Mouse (Mus musculus) limb, embryonic 12.5 days (tissue): ENCODE measurements around the gene Smim24. TPM values are rescaled to one million over a fixed set of nuclear protein-coding genes. Genes with fewer than 3 reads are reported as not detected.

Experiments used
- ATAC-seq: fragments of 200-750 bp; cut with Nextera tagmentation; 2 replicates; pipeline ENCODE4 v1.8.0; 2017; ENCODE audit warnings: low read depth, moderate TSS enrichment; ENCODE audit not compliant: insufficient number of reproducible peaks, insufficient read depth, low FRiP score, low TSS enrichment
- H3K27ac ChIP-seq: fragments of 300-500 bp; sonication (generic); 2 replicates; pipeline ENCODE4 v1.5.1; 2016; ENCODE audit warnings: mild to moderate bottlenecking, moderate library complexity
- H3K27me3 ChIP-seq: fragments of 300-500 bp; sonication (generic); 2 replicates; pipeline ENCODE4 v1.6.1; 2016; ENCODE audit warnings: mild to moderate bottlenecking, moderate library complexity
- H3K36me3 ChIP-seq: fragments of 300-500 bp; sonication (generic); 2 replicates; pipeline ENCODE4 v1.6.1; 2016; ENCODE audit warnings: mild to moderate bottlenecking, moderate library complexity
- H3K4me1 ChIP-seq: fragments of 300-500 bp; sonication (generic); replicated peaks from 2 replicates; pipeline ENCODE4 v1.6.1; 2016
- H3K4me2 ChIP-seq: fragments of 300-500 bp; sonication (generic); 2 replicates; pipeline ENCODE4 v1.6.1; 2016; ENCODE audit warnings: mild to moderate bottlenecking, moderate library complexity
- H3K4me3 ChIP-seq: fragments of 300-500 bp; sonication (generic); replicated peaks from 2 replicates; pipeline ENCODE4 v1.5.1; 2016; ENCODE audit warnings: mild to moderate bottlenecking
- H3K9ac ChIP-seq: fragments of 300-500 bp; sonication (generic); replicated peaks from 2 replicates; pipeline ENCODE4 v1.6.1; 2016; ENCODE audit warnings: mild to moderate bottlenecking, moderate library complexity
- H3K9me3 ChIP-seq: fragments of 300-500 bp; sonication (generic); 2 replicates; pipeline ENCODE4 v1.6.1; 2016; ENCODE audit warnings: mild to moderate bottlenecking, moderate library complexity
- WGBS: fragments of 180-500 bp; shearing (Covaris S2); methylation state at CpG from one replicate; pipeline ENCODE4 v1.1.7; 2016; 5-methylcytosine and 5-hydroxymethylcytosine counted together
- polyA plus RNA-seq: library from polyadenylated mRNA; unstranded; fragments of >200 nt; fragmentation: Nextera tagmentation; extraction: Ambion mirVana; gene quantifications from 2 replicates; pipeline ENCODE4 v1.2.1, GENCODE M21; 2016

Smim24 gene
- polyA plus RNA-seq, 1 experiment from 2014 or later = 2.9 TPM

DNA sequence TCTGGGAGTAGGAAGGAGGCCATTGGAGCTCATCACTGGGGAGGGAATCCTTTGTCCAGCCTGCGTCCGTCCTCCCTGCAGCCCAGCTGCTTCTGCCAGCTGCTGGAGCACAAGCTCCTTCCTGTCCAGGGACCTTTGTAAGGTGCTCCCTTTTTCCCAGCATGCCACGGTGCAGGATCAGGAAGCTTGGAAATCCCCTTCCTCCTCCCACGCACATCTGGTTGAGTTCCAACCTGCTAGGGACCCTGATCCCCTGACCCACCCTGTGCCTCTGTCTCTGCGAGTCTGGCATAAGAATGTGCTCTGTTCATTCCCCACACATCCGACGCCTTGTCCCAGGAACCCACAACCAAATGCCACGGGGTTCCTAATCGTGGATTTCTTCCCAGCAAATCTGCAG lies 18.1 kb downstream of the Smim24 start:
- Histone ChIP-seq H3K9me3 (no peaks in the 10 kb centered on the region), H3K27ac (peak overlapping the region; percentile 80), H3K4me3 (no peak overlapping the region), H3K4me1 (peaks cover 98% of the 10 kb centered on the region), H3K27me3 (peaks cover 28% of the 10 kb centered on the region), H3K36me3 (peaks cover 29% of the 10 kb centered on the region), H3K4me2 (no peak overlapping the region), H3K9ac (no peak overlapping the region)
- WGBS = 73% methylated on average over 9 of the region's 9 CpGs
- no peak for ATAC-seq

DNA sequence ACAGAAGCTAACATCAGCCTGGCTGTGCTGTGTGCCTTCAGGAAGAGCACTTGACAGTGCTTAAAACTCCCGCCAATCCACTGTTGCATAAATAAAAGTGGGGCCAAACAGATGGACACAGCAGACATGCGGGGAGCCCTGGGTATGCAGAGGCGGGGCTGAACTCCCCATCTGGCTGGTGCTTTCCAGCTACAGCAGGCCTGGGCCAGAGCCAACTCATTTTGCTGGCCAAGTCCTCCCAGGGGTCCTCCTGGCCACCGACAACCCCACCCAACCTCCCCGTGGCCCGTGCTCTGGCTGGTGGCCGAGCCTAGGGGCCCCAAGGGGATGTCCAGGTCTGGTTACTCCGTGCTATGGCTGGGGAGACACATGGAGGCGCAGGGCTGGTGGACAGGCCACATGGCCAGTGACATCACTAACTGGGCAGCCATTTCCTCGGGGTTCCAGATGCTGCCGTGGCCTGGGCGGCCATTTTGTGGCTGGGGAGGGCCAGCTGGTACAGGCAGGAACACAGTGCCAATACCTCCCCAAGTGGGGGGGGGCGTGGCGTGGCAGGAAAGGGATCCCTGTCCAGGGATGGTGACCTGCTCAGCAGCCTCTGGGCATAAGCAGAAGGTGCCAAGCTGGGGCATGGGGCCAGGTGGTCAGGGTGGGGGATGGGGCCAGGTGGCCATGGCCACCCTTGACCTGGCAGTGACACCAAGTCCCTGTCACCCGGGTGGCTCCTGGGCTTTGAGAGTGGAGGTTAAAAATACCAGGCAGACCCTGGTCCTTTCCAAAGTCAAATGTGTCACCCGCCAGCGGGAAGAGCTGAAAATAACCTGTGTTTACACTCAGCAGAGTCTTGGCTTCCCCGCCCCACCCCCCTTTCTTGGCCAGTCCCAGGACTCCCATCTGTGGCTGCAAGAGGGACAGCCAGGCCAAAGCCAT lies 18.9 kb downstream of the Smim24 start:
- H3K36me3 ChIP-seq = peaks cover 22% of the 10 kb centered on the region
- no peak for ATAC-seq
- WGBS = 72% methylated on average over 18 of the region's 18 CpGs
- no peak overlapping the region for H3K4me2 ChIP-seq
- peaks cover 98% of the 10 kb centered on the region for H3K4me1 ChIP-seq
- H3K27ac ChIP-seq = peak overlapping the region; percentile 80
- H3K9me3 ChIP-seq = no peaks in the 10 kb centered on the region
- H3K4me3 ChIP-seq = no peak overlapping the region
- peaks cover 20% of the 10 kb centered on the region; the same call in 1 of the 2 replicates for H3K27me3 ChIP-seq
- H3K9ac ChIP-seq = no peak overlapping the region; the same call in 1 of the 2 replicates

DNA sequence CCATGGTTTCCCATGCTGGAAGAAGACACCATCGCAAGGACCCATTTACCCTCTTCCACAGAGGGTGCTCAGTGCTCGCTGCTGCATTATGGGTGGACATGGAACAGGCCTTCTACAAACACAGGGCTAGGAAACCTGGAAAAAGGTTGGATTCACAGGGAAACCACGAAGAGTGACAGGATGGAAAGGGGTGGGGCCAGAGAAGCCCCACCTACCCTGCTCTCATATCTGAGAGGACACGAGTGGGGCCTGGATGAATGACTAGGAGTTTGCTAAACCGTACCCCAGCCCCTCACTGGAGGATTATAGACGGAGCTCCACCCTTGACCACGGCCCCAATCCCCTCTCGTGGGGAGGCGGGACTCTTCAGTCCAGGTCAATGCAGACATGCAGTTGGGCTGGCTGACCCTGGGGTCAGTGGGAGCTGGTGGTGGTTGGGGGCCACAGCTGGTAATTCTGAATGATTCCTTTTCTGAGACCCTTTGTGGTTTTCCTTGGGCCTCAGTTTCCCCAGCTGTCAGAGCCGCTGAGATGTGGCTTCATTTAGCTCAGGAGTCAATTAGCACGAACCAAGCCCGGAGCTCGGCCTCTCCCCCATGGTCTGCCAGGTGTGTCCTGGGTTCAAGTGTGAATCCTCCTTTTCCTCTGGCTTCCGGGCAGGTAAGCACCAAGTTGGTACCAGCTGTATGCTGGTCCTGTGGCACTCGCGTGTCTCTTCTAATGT lies 19.9 kb downstream of the Smim24 start:
- peaks cover 98% of the 10 kb centered on the region for H3K4me1 ChIP-seq
- H3K36me3 ChIP-seq = peaks cover 14% of the 10 kb centered on the region
- H3K9me3 ChIP-seq = no peaks in the 10 kb centered on the region
- no peak overlapping the region for H3K4me2 ChIP-seq
- H3K9ac ChIP-seq = no peak overlapping the region
- 78% methylated on average over 16 of the region's 16 CpGs for WGBS
- H3K4me3 ChIP-seq = no peak overlapping the region
- H3K27me3 ChIP-seq = peaks cover 10% of the 10 kb centered on the region; the same call in 1 of the 2 replicates
- ATAC-seq = no peak
- peak overlapping the region; percentile 86 for H3K27ac ChIP-seq

DNA sequence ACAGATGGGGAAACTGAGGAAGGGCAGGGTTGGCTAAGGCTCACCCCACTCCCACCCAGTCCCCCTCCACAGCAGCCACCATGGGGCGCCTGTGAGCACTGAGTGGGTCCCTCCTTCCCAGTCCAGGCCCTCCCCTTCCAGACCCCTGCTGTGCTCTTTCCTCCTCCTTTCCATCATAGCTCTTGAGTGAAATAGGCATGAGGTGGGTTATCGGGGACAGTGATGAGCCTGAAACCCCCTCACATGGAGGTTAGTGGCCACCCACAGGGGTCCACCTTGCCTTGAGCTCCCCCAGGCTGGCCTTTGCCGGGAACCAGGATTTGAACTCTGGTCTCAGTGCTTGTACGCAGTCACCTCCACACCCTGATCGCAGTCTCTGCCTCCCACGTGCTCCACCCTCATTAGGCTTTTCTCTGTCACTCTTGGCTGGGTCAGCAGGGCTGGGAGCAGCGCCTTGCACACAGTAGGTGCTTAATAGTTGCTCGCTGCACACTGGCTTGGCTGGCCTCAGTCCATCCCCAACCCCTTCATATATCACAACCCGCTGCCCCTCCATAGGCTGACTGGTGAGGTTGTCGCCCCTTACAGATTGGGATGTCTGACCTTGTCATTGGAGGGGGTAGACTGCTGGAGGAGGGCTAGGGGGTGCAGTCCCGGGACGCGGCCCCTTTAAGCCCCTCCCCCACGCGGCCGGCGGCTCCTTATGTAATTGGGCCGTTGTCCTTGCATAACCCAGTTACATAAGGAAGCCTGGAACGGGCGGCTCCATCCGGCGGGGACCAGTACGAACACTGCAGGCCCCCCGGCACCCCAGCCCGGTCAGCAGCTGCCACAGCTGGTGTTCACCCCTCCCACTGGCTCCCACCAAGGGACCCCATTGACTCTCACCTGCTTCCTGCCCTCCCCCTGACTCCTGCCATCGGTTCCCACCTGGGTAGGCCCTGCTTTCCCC lies 20.7 kb downstream of the Smim24 start:
- ATAC-seq = peak; percentile 7; the same call in 1 of the 2 replicates

DNA sequence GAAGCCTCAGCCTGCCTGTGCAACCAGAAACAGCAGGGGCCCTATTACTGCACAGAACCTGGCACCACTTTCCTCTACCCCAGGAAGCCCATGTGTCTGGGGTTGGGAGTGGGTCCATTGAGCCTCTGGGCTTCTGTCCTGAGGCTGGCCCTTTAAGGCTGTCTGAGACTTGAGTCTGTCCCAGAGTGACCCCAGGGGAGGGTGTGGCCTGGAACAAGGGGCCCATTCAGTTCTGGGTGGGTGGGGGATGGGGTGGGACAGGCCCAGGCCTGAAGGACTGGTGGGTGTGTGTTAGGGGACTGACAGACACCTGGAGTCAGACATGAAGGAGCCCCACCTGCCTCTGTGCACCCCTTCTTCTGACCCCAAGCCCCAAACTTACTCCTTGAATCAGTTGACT lies 21.8 kb downstream of the Smim24 start:
- Histone ChIP-seq H3K9me3 (no peaks in the 10 kb centered on the region), H3K4me1 (peaks cover 93% of the 10 kb centered on the region), H3K4me3 (no peak overlapping the region), H3K9ac (no peak overlapping the region), H3K27me3 (no peaks in the 10 kb centered on the region), H3K4me2 (0 out of 2 replicates have a peak overlapping the region, but pooled peaks have one; percentile 44), H3K27ac (peak overlapping the region; percentile 86), H3K36me3 (peaks cover 14% of the 10 kb centered on the region; the same call in 1 of the 2 replicates)
- no peak for ATAC-seq

More for the DNA sequence above, 20.7 kb downstream of the Smim24 start:
- Histone ChIP-seq H3K36me3 (peaks cover 10% of the 10 kb centered on the region; the same call in 1 of the 2 replicates), H3K4me2 (peak overlapping the region; percentile 44), H3K4me3 (no peak overlapping the region; the same call in 1 of the 2 replicates), H3K9ac (peak overlapping the region; percentile 31; the same call in 1 of the 2 replicates), H3K9me3 (no peaks in the 10 kb centered on the region), H3K27ac (peak overlapping the region; percentile 86), H3K27me3 (0 out of 2 replicates have a peak, but pooled peaks cover 2% of the 10 kb centered on the region), H3K4me1 (peaks cover 97% of the 10 kb centered on the region)
- 28% methylated on average over 26 of the region's 26 CpGs for WGBS

DNA sequence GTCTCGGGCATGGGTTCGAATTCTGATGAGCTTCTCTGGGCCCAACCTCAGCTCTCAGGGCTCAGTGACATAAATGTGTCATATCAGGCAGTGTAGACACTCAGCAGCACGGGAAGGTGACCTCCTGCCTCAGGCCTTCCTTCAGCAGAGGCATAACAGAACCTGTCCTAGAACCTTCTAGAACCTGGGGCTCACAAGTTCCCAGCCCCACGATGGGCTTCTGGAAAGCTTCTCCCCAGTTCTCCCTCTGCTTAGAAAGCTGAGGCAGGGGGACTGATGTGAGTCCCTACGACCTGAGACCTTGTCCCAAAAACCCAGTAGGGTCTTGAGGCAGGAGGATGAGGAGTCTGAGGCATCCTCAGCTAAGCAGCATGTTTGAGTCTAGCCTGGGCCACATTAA lies 22.3 kb downstream of the Smim24 start:
- H3K27ac ChIP-seq = peak overlapping the region; percentile 86
- H3K9me3 ChIP-seq = no peaks in the 10 kb centered on the region
- H3K4me3 ChIP-seq = no peak overlapping the region
- H3K9ac ChIP-seq = no peak overlapping the region
- 0 out of 2 replicates have a peak overlapping the region, but pooled peaks have one; percentile 44 for H3K4me2 ChIP-seq
- no peak for ATAC-seq
- peaks cover 88% of the 10 kb centered on the region for H3K4me1 ChIP-seq
- 83% methylated on average over 5 of the region's 5 CpGs for WGBS
- no peaks in the 10 kb centered on the region for H3K27me3 ChIP-seq
- peaks cover 19% of the 10 kb centered on the region for H3K36me3 ChIP-seq

DNA sequence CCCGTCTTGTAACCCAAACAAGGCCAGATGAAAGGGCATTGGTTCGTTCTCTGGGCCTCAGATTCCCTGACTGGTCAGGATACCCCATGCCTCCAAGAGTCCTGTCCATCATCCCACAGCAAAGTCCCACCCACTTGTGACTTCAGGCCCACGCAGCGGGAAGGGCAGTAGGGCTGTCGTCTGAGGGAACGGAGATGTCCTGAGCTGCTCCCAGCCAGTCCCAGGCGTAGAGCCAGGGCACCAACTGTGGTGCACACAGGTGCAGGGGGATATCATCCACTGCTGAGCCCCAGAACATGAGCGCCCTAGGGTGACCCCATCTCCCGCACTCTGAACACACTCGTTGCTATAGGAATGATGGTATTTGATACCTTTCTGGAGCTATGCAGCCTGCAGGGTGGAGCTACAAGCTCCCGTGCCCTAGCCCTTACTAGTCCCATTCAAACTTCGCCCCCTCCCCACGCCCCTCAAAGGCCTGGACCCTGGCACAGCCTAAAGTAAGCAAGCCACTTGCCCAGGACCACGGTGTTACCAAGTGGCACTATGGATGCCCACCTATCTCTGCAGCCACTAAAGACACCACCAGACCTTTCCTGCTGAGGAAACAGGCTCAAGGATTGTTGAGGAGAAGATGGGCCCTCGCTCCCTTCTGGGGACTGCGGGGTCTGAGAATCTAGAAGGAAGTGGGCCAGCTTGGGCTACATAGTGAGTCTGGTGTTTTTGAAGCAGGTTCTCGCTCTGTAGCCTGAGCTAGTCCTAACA lies 22.9 kb downstream of the Smim24 start:
- H3K9ac ChIP-seq = no peak overlapping the region
- 73% methylated on average over 17 of the region's 17 CpGs for WGBS
- peaks cover 83% of the 10 kb centered on the region for H3K4me1 ChIP-seq
- H3K27ac ChIP-seq = peak overlapping the region; percentile 86
- H3K4me2 ChIP-seq = no peak overlapping the region
- no peak for ATAC-seq
- H3K36me3 ChIP-seq = peaks cover 22% of the 10 kb centered on the region
- H3K4me3 ChIP-seq = no peak overlapping the region
- 0 out of 2 replicates have a peak, but pooled peaks cover 2% of the 10 kb centered on the region for H3K27me3 ChIP-seq
- H3K9me3 ChIP-seq = no peaks in the 10 kb centered on the region

DNA sequence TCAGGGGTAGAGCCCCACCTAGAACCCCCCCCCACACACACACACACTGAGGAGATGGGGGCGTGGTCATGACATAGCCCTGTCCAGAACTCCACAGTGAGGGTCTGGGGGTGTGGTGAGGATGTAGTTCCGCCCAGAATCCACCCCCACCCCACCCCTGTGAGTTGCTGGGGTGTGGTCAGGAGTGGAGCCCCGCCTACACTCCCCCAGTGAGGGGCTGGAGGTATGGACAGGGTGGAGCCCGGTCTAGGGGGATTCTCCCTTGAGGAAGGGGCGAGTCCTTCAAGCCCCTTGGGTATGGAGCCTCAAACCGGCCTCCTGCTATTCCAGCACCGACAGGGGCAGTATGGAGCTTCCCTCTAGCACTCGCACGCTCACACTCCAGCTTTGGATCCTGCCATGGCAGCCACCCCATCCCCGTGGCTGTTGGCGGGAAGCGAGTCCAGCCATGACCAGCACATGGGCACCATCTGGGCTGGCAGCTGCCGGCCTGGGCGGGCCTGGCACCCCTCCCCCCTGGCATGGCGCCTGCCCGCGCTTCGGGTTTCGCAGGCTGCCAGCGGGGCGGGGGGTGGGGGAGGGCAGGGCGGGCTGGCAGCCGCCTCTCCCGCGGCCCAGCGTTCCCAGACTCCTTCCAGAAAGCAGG lies 23.9 kb downstream of the Smim24 start:
- H3K4me3 ChIP-seq = peak overlapping the region; percentile 41
- ATAC-seq = peak; percentile 43
- peak overlapping the region; percentile 86 for H3K27ac ChIP-seq
- WGBS = 1% methylated on average over 25 of the region's 26 CpGs
- H3K9ac ChIP-seq = peak overlapping the region; percentile 55
- H3K27me3 ChIP-seq = 0 out of 2 replicates have a peak, but pooled peaks cover 8% of the 10 kb centered on the region
- peaks cover 16% of the 10 kb centered on the region for H3K36me3 ChIP-seq
- no peaks in the 10 kb centered on the region for H3K9me3 ChIP-seq
- peaks cover 74% of the 10 kb centered on the region for H3K4me1 ChIP-seq
- peak overlapping the region; percentile 80 for H3K4me2 ChIP-seq

DNA sequence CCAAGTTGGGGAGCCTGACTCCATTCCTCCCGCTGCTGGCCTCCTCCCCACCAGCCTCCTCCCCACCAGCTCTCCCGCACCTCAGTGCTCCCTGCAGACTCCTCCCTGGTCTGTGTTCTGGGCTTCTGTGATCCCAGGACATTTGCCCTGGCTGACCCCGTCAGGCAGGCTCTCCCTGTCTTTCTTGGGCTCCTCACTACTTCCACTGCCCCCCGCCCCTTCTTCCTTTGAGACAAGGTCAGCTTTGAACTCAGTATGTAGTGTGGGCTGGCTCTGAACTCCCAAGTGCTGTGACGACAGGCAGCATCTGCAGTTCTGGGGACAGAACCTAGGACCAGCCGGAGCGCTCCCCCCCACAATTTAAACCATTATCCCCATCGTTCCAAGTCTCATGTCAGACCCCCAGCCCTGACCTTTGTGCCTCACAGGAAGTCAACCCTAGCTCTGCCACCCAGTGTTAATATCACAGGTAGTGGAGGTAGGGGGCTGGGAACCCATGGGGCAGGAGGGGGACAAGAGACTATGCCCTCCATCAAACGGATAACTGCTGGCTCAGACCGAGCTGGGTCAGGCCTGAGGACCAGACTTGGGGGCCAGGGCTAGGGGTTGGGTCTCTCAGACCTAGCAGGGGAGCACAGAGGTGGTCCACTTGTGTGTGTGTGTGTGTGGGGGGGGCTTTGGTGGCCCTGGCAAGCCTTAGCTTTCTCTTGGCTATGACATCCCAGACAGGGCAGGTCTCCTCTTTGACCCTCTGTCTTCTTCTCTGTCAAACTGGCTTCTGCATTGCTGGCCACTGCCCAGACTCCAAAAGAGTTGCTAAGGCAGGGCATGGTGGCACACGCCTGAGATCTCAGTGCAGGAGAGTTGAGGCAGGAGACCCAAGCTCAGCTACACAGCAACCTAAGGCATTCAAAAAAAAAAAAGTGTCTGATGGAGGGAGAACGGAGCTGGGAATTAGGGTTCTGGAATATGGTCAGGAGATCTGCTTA lies 24.7 kb downstream of the Smim24 start:
- peak overlapping the region; percentile 86 for H3K27ac ChIP-seq
- ATAC-seq = no peak
- peaks cover 66% of the 10 kb centered on the region for H3K4me1 ChIP-seq
- WGBS = 42% methylated on average over 12 of the region's 12 CpGs
- peak overlapping the region; percentile 41 for H3K4me3 ChIP-seq
- 0 out of 2 replicates have a peak, but pooled peaks cover 14% of the 10 kb centered on the region for H3K27me3 ChIP-seq
- H3K4me2 ChIP-seq = peak overlapping the region; percentile 80
- peaks cover 14% of the 10 kb centered on the region for H3K36me3 ChIP-seq
- no peaks in the 10 kb centered on the region for H3K9me3 ChIP-seq
- H3K9ac ChIP-seq = peak overlapping the region; percentile 55
